Mouse (Mus musculus): Measurements from ENCODE around the gene Ppp1r9a. TPM values are rescaled to one million over a fixed set of nuclear protein-coding genes. Genes with fewer than 3 reads are reported as not detected.

The Ppp1r9a gene
- polyA plus RNA-seq, 1 experiment from 2014 or later = 19.0 TPM

DNA sequence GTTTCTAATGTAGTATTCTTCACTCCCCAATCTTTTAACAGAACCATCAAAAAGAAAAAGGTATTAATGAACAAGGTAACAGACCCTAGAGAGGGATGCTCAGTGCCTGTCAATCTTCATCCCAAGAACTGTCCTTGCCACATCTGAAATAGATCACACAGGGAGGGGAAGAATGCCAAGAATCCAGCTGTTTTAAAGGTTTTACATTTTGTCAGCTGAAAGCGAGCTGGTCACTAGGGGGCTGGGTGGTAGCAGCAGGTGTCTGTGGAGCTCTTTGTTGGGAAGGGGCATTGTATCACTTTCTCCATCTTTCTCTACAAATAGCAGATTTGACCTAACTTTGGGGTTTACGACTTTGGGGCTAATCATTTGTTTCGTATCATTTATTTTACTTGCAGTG lies 194.6 kb downstream of the Ppp1r9a start:
- Histone ChIP-seq H3K4me3 (replicated peaks) (no peak overlapping the region), H3K36me3 (no peaks in the 10 kb centered on the region), H3K4me1 (peaks cover 11% of the 10 kb centered on the region), H3K27ac (no peak overlapping the region), H3K27me3 (no peaks in the 10 kb centered on the region), H3K9me3 (replicated peaks) (no peaks in the 10 kb centered on the region), H3K4me2 (no peak overlapping the region), H3K9ac (no peak overlapping the region)
- WGBS = 65% methylated on average over 3 of the region's 3 CpGs
- ATAC-seq (replicated peaks; ENCODE audit: low FRiP score) = no peak

DNA sequence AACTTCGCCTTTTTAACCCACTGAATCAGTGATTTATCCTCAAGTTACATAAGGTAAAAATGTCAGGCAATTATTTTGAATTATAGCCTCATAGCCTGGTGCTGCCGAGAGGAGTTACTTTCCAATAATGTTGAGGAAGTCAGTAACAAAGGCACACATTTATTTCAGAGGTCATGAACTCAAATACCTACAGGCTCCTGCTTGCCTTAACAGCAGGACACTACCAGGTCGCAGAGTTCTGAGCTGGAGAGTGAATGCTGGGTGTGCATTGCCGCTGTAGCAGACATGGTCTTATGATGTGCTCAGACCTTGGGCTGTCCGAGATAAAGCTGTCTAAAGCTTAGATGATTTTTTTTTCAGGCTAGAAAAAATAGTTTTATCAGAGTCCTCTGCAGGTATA lies 196.6 kb downstream of the Ppp1r9a start:
- no peak overlapping the region for H3K4me3 ChIP-seq (replicated peaks)
- H3K4me1 ChIP-seq = peaks cover 10% of the 10 kb centered on the region
- no peaks in the 10 kb centered on the region for H3K27me3 ChIP-seq
- no peaks in the 10 kb centered on the region for H3K9me3 ChIP-seq (replicated peaks)
- no peaks in the 10 kb centered on the region for H3K36me3 ChIP-seq
- no peak overlapping the region for H3K9ac ChIP-seq
- no peak overlapping the region for H3K27ac ChIP-seq
- ATAC-seq (replicated peaks; ENCODE audit: low FRiP score) = no peak
- WGBS = 21% methylated on average over 5 of the region's 5 CpGs
- H3K4me2 ChIP-seq = no peak overlapping the region

DNA sequence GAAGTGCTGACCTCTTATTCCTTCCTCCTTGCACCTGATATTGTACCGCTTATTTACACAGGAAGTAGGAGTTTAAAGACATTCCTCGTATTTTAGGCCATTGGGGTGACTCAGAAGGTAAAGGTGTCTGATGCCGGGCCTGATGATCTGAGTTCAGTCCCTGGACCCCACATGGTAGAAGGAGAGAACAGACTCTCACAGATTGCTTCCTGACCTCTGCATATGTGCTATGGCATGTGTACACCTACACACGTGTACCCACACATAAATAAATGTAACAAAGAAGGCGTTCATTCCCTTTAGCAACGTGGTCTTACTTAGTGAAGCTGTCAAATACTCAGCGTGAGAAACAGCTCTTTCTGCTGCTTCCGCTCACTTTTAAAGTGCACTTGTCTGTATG lies 197.1 kb downstream of the Ppp1r9a start:
- H3K36me3 ChIP-seq = no peaks in the 10 kb centered on the region
- WGBS = 40% methylated on average over 8 of the region's 8 CpGs
- H3K4me3 ChIP-seq (replicated peaks) = no peak overlapping the region
- no peak overlapping the region for H3K4me2 ChIP-seq
- H3K9ac ChIP-seq = no peak overlapping the region
- peaks cover 10% of the 10 kb centered on the region for H3K4me1 ChIP-seq
- ATAC-seq (replicated peaks; ENCODE audit: low FRiP score) = no peak
- H3K27ac ChIP-seq = no peak overlapping the region
- no peaks in the 10 kb centered on the region for H3K27me3 ChIP-seq
- H3K9me3 ChIP-seq (replicated peaks) = no peaks in the 10 kb centered on the region

DNA sequence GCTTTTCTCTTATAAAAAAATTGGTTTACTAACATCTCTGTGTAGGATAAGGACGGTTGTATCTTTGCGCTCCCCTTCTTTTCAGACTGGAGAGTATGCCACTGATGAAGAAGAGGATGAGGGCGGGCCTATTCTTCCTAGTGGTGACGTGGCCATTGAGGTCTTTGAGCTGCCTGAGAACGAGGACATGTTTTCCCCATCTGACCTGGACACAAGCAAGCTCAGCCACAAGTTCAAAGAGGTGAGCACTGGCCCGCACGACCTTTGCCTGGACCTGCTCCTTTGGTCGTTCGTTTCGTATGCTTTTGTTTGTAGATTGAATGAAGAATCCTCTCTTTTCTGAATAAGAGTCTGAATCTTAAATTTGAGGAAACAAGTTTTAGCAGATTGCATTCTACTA lies 197.6 kb downstream of the Ppp1r9a start:
- peaks cover 10% of the 10 kb centered on the region for H3K4me1 ChIP-seq
- no peak overlapping the region for H3K4me2 ChIP-seq
- no peaks in the 10 kb centered on the region for H3K9me3 ChIP-seq (replicated peaks)
- H3K27ac ChIP-seq = no peak overlapping the region
- no peak for ATAC-seq (replicated peaks; ENCODE audit: low FRiP score)
- H3K27me3 ChIP-seq = no peaks in the 10 kb centered on the region
- 76% methylated on average over 10 of the region's 10 CpGs for WGBS
- H3K4me3 ChIP-seq (replicated peaks) = no peak overlapping the region
- no peak overlapping the region for H3K9ac ChIP-seq
- H3K36me3 ChIP-seq = no peaks in the 10 kb centered on the region

DNA sequence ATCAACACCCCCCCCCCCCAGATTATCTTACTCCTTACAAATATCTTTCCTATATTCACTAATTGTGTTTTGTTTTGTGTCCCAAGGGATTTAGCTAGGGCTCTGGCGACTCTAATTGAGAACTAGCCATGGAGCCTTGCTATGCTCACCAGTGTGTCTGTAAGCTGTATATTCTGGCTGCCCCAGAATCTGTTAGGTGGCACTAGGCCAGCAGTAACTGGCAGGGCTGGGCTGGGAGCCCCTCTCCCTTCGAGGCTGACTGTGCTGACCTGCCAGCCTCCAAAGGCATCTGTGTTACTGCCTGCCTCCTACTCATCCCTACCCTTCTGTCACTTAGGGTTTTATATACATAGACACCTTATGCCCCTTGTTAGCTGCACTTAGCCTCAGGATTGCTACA lies 200.0 kb downstream of the Ppp1r9a start:
- H3K27me3 ChIP-seq = no peaks in the 10 kb centered on the region
- H3K27ac ChIP-seq = no peak overlapping the region
- no peaks in the 10 kb centered on the region for H3K9me3 ChIP-seq (replicated peaks)
- WGBS = 28% methylated on average over 2 of the region's 2 CpGs
- ATAC-seq (replicated peaks; ENCODE audit: low FRiP score) = no peak
- H3K9ac ChIP-seq = no peak overlapping the region
- peaks cover 10% of the 10 kb centered on the region for H3K4me1 ChIP-seq
- H3K4me3 ChIP-seq (replicated peaks) = no peak overlapping the region
- H3K36me3 ChIP-seq = no peaks in the 10 kb centered on the region
- no peak overlapping the region for H3K4me2 ChIP-seq

DNA sequence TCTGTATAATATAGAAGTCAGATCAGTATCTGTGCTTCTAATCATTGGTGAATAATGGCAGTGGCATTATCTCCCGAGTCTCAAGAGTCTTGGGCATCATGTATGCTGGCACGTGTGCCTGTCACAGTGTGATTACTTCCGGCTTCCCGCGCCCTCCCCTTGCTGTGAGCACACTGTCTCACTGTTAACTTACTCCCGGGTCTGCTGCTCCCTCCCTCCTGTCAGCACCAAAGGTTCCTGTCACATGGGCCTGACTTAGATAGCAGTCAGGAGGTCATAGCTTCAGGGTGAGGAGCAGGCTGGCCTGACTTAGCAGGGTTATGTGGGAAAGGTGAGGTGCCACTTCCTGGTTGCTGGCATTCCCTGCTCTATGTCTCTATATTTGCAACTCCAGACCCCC lies 201.1 kb downstream of the Ppp1r9a start:
- Histone ChIP-seq H3K4me1 (peaks cover 10% of the 10 kb centered on the region), H3K9me3 (replicated peaks) (no peaks in the 10 kb centered on the region), H3K4me2 (no peak overlapping the region), H3K27ac (no peak overlapping the region), H3K27me3 (no peaks in the 10 kb centered on the region), H3K36me3 (no peaks in the 10 kb centered on the region), H3K4me3 (replicated peaks) (no peak overlapping the region), H3K9ac (no peak overlapping the region)
- no peak for ATAC-seq (replicated peaks; ENCODE audit: low FRiP score)
- 40% methylated on average over 6 of the region's 6 CpGs for WGBS

DNA sequence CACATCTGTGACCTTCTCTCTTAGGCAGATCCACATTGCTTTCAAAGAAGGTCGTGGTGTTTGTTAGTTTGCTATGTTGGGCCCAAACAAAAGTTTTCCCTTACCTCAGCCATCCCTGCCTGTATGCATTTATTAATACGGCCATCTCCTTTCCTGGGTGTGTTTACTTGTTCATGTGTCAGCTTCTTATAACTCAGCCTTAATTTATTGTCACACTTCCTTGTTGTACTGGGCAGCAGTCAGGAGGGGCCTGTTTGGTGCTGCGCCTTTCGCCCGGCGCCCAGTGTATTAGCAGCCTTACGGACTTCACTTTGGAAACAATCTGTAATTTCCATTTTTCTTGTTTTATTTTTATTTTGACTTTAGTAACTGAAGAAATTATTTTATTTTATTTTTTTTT lies 201.5 kb downstream of the Ppp1r9a start:
- H3K4me1 ChIP-seq = peaks cover 13% of the 10 kb centered on the region
- no peaks in the 10 kb centered on the region for H3K36me3 ChIP-seq
- H3K4me2 ChIP-seq = no peak overlapping the region
- no peak overlapping the region for H3K27ac ChIP-seq
- H3K9ac ChIP-seq = no peak overlapping the region
- no peaks in the 10 kb centered on the region for H3K9me3 ChIP-seq (replicated peaks)
- H3K27me3 ChIP-seq = no peaks in the 10 kb centered on the region
- no peak overlapping the region for H3K4me3 ChIP-seq (replicated peaks)
- WGBS = 81% methylated on average over 7 of the region's 7 CpGs
- ATAC-seq (replicated peaks; ENCODE audit: low FRiP score) = no peak

DNA sequence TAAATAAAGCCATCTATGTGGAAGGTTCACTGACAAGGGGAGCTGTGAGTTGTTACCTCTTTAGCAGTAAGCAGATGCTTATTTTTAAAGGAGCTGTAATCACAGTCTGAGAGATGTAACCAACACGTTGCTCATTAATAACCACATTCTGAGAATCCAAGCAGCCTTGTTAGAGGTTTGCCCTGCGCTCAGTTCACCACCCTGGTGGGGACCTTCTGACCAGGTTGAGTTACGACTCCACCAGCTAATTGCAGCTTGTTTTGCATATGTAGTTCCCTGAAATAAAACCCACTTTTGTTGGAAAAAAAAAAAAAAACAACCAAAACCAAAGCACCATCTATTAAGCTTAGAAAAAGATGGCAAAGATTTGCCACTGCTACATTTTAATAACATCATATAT lies 205.8 kb downstream of the Ppp1r9a start:
- no peak overlapping the region for H3K9ac ChIP-seq
- H3K4me1 ChIP-seq = peaks cover 23% of the 10 kb centered on the region
- no peak overlapping the region for H3K4me2 ChIP-seq
- H3K27ac ChIP-seq = no peak overlapping the region
- no peaks in the 10 kb centered on the region for H3K9me3 ChIP-seq (replicated peaks)
- WGBS = 67% methylated on average over 3 of the region's 3 CpGs
- ATAC-seq (replicated peaks; ENCODE audit: low FRiP score) = no peak
- no peaks in the 10 kb centered on the region for H3K27me3 ChIP-seq
- H3K4me3 ChIP-seq (replicated peaks) = no peak overlapping the region
- no peaks in the 10 kb centered on the region for H3K36me3 ChIP-seq

DNA sequence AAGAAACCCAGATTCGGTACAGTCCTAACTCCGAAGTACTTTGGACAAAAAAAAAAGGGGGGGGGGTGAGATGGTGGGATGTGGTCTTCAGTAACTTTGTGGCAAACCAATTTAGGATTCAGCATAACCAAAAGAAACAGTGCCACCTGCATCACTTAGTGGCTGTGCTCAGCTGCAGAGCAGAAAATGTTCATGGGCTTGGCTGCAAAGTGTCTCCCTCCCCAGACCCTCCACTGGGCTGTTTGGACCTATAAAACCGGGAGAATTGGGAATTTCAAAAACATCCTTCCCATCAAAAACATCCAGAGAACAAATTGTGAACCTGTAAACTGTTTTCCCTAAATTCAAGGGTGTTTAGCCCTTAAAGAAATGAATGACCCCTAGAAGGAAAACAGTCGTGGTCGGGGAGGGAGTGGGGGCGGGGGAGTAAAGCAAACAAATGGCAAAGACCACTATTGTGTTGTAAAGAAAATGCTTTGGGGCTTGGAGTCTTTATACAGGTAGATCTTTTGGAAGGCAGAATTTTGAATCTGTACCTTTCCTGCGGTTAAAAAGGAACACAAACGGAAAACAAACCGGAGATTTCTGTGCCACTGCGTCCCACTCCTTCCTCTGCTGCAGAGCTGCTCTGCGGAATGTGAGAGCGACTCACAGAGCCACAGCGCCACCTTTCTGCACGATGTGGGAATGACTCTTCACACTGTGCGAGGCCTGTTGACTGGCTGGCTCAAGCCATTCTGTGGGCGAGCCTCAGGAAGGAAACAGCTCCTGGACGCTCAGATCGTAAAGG lies 207.4 kb downstream of the Ppp1r9a start:
- H3K36me3 ChIP-seq = no peaks in the 10 kb centered on the region
- no peaks in the 10 kb centered on the region for H3K27me3 ChIP-seq
- no peak overlapping the region for H3K9ac ChIP-seq
- WGBS = 5% methylated on average over 18 of the region's 18 CpGs
- peak; percentile 93 for ATAC-seq (replicated peaks; ENCODE audit: low FRiP score)
- H3K4me2 ChIP-seq = peak overlapping the region; percentile 62
- H3K4me3 ChIP-seq (replicated peaks) = peak overlapping the region; percentile 37
- H3K9me3 ChIP-seq (replicated peaks) = no peaks in the 10 kb centered on the region
- H3K4me1 ChIP-seq = peaks cover 27% of the 10 kb centered on the region
- H3K27ac ChIP-seq = no peak overlapping the region

DNA sequence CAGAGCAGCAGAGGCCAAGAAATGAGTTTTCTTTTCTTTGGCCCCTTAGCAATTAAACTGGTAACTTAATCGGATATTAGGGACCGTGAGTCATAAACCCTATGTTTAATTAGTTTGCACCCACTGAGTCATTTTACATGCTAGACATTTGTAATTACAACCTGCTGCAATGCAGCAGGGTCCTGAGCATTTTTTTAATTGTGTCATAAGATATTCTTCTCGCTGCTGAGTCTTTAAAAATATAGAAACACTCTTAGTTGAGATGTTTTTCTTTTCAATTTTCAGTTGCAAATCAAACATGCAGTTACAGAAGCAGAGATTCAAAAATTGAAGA lies 208.0 kb downstream of the Ppp1r9a start:
- Histone ChIP-seq H3K9me3 (replicated peaks) (no peaks in the 10 kb centered on the region), H3K36me3 (peaks cover 5% of the 10 kb centered on the region; the same call in 1 of the 2 replicates), H3K4me1 (peaks cover 27% of the 10 kb centered on the region), H3K4me3 (replicated peaks) (no peak overlapping the region), H3K9ac (no peak overlapping the region), H3K27me3 (no peaks in the 10 kb centered on the region), H3K4me2 (no peak overlapping the region), H3K27ac (no peak overlapping the region)
- ATAC-seq (replicated peaks; ENCODE audit: low FRiP score) = no peak
- 9% methylated on average over 3 of the region's 3 CpGs for WGBS

DNA sequence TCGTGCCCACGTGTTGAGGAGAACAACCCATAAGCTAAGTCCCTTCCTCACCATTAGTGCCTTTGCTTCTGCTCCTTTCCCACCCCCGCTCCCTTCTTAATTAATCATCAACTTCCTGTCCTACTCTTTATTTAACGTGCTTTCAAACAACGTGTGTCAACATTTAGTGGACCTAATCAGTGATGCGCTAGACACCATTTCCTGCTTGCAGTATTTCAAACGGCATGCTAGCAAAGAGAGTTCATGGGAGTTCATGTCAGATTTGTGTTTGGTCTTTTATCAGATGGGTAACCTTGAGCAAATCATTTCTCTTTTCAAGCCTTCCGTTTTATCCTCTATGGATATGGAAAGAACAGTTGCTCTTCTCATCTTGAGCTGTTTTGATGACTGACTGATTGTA lies 210.4 kb downstream of the Ppp1r9a start:
- Histone ChIP-seq H3K36me3 (peaks cover 8% of the 10 kb centered on the region; the same call in 1 of the 2 replicates), H3K9ac (no peak overlapping the region), H3K27ac (no peak overlapping the region), H3K9me3 (replicated peaks) (no peaks in the 10 kb centered on the region), H3K4me2 (no peak overlapping the region), H3K27me3 (no peaks in the 10 kb centered on the region), H3K4me3 (replicated peaks) (no peak overlapping the region), H3K4me1 (peaks cover 27% of the 10 kb centered on the region)
- 0 out of 2 replicates have a peak, but pooled peaks have one; percentile 38 for ATAC-seq (replicated peaks; ENCODE audit: low FRiP score)
- WGBS = 9% methylated on average over 8 of the region's 8 CpGs

DNA sequence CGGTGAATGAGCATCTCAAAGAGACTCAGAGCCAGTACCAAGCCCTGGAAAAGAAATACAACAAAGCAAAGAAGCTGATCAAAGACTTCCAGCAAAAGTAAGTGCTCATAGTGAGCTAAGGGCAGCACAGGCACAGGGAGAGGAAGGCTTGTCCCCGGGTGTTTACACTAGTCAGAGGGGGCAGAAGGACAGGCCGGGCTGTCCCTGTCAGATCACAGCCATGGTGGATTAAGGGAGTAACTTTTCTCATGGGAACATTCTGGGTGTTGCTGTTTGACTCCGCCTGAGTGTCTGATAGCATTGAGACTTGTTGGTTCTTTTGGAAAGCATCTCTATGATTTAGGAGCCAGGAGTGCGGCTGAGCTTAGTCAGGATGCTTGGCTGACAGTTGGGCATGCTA lies 211.0 kb downstream of the Ppp1r9a start:
- Histone ChIP-seq H3K9ac (no peak overlapping the region), H3K4me2 (no peak overlapping the region), H3K27ac (no peak overlapping the region), H3K36me3 (peaks cover 8% of the 10 kb centered on the region; the same call in 1 of the 2 replicates), H3K4me3 (replicated peaks) (no peak overlapping the region), H3K4me1 (peaks cover 27% of the 10 kb centered on the region), H3K27me3 (no peaks in the 10 kb centered on the region), H3K9me3 (replicated peaks) (no peaks in the 10 kb centered on the region)
- ATAC-seq (replicated peaks; ENCODE audit: low FRiP score) = no peak
- 44% methylated on average over 5 of the region's 5 CpGs for WGBS

DNA sequence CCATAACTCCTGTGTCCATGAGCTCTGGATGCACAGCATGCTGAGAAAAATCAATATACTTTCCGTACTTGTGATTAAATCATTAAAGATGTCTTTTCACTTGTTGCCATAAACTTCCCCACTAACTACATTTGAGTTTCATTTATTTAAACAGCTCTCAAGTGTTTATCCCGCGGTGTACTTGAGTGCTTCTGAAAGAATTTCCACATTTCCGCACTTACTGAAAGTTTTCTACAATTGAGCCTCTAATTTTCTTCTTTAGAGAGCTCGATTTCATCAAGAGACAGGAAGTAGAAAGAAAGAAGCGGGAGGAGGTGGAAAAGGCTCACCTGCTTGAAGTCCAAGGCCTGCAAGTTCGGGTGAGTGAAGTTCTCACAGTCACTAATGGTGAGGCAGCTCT lies 212.1 kb downstream of the Ppp1r9a start:
- Histone ChIP-seq H3K4me2 (no peak overlapping the region), H3K27ac (no peak overlapping the region), H3K36me3 (peaks cover 8% of the 10 kb centered on the region; the same call in 1 of the 2 replicates), H3K9me3 (replicated peaks) (no peaks in the 10 kb centered on the region), H3K4me3 (replicated peaks) (no peak overlapping the region), H3K9ac (no peak overlapping the region), H3K27me3 (no peaks in the 10 kb centered on the region), H3K4me1 (peaks cover 20% of the 10 kb centered on the region)
- ATAC-seq (replicated peaks; ENCODE audit: low FRiP score) = no peak
- 87% methylated on average over 7 of the region's 7 CpGs for WGBS
